Mouse (Mus musculus) ovary, postnatal 36 days (tissue): Measurements from ENCODE around the gene Nptxr.
A peak's percentile ranks its signal among the peaks of the same experiment; 100 is the strongest.

Source experiments
- DNase-seq: peaks from one replicate; pipeline ENCODE4 v3.0.0; 2022; ENCODE audit warnings: low spot score, mixed read lengths

The Nptxr gene

DNA sequence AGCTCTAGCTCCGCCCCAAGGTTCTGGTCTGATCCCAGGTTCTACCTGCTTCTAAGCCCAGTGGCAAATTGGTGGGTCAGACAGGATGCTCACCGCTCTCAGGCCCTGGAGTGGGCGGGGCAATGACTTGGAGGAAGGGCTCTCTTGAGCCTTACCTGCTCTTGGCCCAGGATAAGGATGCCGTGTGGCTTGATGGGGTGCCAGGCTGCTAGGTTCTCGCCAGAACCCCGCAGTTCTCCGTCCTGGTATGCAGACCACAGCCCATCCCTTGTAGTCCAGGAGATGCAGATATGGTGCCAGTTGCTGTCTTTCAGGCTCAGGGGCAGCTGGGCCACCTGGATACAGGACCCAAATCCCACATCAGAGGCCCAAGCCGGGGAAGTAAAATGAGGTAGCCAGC lies 14.5 kb downstream of the Nptxr start:
- DNase-seq = no peak

DNA sequence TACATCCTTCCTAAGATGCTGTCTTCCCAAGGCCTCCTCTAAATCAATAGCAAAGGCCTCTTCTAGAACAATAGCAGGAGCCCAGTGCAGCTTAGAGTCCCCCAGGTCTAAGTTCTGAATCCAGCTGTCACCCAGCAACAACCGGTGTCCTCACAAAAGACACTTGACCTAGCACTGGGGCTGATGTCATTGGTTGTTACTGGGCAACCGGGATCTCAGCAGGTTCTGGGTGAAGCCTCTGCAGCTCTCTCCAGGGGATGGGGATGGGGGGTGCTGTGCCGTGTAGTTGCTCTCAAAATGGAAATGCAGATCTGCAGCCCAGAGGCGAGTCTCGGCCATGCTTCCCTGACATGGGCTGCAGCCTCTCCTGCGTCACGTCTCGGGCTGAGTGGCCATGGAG lies 16.8 kb downstream of the Nptxr start:
- DNase-seq = no peak

DNA sequence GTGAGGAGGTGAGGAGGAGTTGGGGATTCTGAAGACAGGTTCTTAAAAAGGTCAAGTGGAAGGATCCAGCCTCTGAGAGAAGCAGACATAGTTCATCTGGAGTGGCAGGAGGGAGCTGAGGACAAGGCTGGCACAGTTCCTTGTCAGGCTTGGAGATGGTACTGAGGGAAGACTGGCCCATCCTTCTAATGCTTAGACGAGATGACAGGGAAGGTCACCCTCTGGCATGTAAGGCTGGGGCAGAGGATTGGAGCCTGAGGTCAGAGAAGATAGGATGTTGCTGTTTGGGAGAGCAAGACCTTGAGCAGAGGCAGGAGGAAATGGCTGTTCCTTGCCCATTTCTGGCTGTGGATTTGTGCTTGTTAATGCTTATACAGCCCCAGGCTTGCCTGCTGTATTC lies 19.5 kb downstream of the Nptxr start:
- DNase-seq = no peak

DNA sequence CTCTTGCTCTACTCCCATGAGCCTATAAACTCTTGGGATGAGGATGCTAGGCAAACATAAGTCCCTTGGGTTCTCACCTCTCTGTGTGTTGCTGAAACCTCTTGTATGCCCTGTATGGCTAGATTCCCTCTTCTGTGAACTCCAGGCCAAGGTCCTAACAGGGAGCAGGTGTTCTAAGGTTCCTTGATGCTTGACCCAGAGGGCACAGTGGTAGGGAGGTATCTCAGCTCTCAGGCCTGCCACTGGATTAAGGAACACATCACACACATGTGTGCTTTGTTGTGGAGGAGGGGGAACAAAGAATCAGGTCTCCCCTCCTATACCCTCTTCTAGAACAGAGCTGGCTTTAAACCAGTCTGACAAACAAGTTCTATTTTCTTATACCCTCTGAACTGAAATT lies 26.8 kb downstream of the Nptxr start, which contains the start of gene Dnal4:
TSS of gene Dnal4 (minus strand) at position 101 of the 400 bp plus-strand sequence.
- DNase-seq = no peak

DNA sequence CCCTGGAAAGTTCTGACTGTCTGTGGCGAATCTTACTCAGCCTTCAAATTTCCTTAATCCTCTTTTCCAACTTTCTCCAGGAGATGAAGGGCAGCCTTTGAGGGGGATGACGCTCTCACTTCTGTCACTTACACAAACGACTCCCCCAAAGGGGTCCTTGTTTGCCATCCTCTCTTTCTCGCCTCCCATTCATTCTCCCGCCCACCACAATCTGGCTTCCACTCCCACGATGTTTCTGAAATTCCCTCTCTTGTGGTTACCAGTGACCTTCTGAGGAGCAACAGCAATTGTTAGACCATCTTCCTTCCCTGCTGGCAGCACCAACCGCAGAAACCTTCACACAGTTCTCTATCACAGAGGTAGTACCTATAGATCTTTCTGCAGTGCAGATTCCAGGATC lies 28.9 kb downstream of the Nptxr start:
- DNase-seq = no peak

DNA sequence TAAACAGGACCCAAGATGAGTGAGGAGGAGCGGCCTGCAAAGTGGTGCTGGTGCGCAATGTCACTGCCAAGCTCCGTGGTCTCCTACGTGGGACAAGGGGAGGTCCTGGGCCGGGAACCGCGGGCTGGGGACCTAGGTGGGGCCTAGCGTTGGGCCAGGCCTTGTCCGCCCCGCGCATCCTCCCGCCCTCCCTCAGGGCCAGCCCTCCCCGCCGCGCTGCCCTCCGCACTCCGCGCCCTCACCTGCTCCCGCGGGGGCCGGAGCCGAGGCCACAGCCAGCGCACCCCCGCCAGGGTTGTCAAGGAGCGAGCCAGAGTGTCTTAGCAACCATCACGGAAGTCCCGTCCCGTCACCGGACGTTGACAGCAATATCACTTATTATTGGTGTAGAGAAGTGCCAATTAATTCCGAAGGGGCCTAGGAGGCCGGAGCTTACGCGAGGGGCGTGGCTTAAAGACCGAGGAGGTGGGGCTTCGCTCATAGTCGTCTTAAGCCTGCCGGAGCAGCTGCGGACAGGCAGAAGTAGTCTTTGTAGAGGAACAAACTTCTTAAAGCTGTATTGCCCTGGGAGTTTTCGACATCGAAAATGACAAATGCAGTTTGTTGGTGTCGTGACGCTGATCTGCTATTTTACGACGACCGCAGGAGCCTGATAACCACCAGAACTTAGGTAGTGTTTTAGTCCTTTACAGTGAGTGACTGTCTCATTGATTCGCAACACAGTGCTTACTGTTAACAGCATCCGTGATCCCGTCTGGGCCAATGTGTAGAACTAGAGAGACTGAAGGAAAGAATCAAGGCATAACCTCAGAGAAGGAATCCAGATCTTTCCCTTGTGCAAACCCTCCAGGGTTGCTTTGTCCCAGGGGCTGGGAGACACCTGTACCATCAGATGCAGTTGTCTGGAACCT lies 30.2 kb downstream of the Nptxr start:
- peak; percentile 92 for DNase-seq

DNA sequence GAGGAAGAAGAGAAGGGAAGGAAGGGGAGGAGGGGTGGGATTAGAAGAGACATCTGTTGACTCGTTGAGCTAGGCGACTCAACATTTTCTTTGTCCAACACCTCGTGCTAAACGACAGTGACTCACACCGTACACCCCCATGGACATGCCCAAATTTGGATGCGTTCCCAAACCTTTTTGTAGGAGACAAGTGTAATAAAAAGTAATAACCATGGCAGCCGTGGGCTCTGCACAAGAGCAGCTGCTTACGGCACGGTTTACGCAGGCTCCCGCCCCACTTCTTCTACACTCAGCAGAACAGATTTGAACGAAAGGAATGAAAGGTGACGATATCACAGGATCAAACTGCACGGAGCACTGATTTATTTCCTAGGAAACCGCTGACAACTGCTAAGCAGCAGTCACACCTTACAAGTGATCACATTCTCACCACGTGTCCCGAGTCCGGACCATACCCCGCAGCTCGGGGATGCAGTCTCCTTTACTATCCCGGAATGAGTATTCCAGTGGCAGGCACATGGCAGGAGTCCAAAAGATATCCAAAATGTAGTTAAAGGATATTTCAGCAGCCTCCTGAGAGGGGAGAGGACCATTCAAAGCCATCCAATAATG lies 33.8 kb downstream of the Nptxr start:
- no peak for DNase-seq

DNA sequence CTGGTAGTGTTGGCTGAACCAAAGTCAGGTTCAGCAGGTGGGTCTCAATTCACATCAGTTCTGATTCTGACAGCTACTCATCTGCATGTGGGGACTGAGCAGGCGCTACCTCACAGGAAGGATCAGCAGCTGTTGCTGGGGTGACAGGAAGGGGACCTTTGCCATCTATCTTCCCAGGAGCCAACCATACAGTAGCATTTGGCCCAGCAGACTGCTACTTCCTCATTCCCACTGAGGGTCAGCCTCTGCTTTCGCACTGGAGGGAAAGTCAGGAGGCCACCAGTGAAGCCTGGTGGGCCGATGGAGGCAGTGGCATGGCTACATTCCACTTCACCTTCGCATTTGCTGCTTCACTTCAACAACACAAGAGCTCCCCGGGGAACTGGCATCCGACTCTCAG lies 36.3 kb downstream of the Nptxr start:
- no peak for DNase-seq

DNA sequence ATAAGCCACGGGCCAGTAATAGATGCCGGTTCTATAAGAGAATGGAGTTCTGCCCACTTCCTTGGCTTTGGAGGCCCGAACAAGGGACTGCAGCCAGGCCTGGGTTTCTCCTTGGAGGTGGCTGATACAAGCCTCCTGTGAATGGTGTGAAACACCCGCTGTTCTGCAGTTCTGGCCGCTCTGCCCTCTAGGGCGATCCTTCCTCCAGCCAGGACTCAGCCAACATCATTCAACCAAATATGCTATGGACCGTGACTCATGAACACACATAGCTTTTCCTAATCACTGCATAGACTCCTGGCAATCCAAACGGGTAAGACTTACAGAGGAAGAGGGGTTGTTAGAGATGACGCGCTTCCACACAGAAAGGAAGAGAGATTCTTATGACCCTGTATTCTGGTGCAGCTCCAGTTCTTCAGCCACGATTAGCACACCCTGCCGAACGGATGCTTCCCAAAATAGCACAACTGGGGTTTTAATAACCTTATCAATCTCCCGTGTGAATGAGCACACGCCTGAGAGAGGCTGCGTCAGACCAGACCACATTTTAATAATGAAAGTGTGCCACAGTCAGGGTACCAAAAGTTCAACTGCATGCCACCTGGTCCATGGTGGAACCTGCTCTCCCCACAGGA lies 37.1 kb downstream of the Nptxr start:
- no peak for DNase-seq

DNA sequence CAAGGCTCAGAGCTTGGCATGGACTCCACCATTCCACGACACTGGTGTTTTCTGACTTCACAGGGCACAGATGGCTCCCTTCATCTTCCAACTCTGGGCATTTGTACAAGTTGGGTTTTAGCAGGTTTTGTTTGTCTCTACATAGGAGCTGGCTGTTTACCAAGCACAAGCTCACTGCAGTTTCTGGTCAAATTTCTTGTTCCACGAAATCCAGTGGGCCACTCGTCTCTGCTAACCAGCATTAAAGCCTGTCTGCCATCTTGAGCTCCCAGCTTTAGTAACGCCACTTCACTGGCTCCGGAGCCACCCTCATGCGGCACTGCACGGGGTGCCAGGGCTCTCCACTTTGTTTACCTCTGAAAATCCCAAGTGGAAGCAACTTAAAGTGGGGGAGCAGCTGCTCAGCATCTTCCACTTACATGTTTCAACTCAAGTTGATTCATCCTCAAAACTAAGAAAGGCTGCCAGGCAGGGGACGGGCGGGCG lies 37.9 kb downstream of the Nptxr start:
- DNase-seq = no peak

DNA sequence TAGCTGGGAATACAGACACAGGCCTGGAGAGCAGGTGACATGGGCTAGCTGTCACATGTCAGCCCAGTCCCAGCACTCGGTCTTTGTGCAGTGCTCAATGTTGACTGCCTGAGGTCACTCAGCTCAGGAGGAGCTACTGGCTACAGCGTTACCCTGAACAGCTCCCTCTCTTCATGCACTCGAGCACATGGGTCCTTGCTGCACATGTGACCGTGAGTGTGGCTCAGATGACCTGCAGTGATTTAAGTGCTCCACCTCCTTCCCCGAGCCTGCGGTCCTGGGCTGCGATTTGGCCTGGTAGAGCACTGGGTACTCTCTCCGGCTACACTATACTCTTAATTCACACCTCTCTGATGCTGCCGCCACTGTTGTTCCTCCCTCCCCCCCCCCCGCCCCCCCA lies 38.4 kb downstream of the Nptxr start:
- DNase-seq = no peak

DNA sequence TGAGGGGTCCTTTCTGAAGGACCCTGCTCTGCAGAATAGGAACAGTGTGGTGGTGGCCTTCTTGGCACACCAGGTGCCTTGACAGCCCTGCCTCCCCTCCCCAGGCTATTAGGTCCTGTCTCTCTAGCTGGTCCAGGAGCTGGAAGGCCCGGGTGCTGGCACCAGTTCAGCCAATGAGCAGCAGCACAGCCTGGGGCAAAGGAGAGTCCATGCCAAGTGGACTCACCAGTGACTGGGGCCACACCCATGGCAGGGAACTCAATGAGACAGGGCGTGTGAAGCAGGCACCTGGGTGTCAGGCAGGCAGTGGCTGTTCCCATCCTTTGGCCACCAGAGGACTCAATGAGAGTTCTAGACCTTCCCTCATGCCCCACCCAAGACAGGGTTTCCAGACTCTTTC lies 39.2 kb downstream of the Nptxr start:
- DNase-seq = no peak

DNA sequence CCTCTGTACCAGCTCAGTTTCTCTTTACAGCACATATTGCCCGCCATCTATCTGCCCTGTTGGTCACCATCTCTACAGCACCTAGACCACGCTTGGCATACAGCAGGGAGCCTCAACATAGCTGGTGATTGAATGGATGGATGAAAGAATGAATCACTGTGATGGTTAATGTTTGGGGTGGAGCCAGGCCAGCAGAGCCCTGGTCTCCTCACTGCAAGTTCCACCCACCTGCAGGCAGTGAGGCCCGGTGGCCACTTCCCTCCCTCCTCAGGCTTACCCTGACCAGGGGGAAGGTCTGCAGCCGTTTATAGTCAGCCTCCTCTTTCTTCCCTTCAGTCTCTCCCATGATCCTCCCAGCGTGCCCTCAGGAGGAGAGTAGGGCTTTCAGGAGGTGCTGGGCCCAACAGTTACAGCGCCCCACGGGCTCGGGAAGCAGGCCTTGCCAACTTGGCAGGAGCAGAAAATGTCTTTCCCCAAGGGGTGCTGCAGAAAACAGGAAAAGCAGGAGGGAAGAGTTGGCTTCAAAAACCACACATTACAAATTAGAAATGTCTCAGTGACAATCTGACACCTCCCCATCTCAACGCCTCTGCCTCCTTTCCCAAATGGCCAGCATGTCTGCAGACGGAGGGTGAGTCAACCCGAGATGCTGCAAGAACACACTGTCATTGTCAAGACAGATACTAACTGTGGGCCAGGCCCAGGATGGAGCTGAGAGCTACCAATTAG lies 39.9 kb downstream of the Nptxr start:
- DNase-seq = no peak

DNA sequence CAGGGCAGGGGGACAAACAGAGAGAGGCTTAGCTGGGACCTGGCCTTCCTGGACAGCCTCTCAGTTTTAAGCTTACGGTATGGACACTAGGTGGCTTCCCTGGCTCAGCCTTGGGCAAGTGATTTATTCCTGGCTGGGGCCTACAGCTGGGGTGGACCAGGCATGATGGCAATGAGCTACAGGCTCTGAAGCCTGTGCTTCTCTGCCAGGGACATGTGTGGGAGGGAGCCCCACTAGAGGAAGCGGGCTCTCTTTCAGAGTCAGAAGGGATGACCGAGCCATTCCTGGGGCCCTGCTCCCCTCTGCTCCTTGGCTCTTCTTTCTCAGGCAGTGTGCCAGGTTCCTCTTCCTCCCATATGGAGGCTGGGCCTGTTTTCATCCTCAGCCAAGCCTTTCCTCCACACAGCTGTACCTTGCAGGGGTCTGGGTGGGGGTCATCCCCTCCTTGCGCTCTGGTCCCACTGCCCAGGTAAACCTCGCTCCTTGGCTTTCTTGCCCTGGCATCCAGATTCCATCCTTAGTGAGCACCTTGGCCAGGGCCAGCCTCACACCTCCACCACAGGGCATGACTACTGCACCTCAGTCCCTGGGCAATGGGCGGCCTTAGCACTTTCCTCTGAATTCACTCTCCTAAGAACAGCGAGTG lies 40.8 kb downstream of the Nptxr start:
- DNase-seq = no peak

DNA sequence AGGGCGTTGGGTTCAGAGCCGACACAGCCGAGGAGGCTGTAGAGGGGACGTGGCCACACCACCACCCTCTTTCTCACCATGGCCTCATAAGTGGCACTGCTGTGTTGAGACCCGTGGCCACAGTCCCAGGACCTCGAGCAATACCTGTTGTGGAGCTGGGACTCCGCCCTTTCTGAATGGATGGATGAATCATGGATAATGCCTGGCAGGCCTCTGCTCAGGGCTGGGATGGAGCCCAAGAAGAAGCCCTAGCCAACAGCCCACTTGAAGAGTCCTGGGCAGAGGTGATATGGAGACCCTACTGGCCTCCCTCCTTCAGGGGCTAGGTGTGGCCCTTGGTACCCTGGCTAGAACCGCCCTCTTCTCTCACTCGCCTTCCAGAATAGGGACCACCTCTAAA lies 41.6 kb downstream of the Nptxr start:
- DNase-seq = no peak

DNA sequence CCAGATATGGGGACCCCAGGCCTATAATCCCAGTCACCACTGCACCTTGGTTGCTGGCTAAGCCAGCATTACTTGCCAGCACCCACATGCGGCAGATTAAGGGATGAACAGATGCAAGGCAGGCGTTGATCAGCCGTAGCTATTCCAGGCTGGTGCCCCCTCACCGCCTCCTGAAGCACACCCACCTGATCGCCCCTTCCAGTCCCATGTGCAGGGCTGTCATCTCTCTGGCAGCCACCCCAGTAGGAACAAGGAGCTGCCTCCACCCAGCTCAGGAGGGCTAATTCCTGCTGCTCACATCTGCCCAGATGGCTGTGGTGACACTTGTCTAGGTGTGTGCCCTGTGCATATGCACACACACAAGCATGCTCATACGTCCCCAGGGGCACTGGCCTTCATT lies 43.6 kb downstream of the Nptxr start:
- no peak for DNase-seq

DNA sequence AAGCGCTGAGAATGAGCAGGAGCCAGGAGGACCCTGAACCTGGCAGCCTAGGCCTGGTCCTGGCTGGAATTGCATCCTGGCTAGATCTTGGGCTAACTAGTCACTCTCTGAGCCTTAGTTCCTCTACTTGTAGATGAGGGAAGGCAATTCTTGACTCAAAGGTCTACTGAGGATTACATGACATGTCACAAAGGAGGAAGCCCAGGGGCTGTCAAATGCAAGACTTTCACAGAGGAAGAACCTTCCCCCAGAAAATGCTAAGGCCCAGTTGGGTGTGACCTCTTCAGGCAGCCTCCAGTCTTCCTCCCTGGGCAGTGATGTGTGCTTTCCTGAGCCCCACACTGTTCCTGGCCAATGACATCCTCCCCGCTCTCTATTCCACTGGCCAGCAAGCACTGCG lies 47.4 kb downstream of the Nptxr start:
- DNase-seq = no peak

DNA sequence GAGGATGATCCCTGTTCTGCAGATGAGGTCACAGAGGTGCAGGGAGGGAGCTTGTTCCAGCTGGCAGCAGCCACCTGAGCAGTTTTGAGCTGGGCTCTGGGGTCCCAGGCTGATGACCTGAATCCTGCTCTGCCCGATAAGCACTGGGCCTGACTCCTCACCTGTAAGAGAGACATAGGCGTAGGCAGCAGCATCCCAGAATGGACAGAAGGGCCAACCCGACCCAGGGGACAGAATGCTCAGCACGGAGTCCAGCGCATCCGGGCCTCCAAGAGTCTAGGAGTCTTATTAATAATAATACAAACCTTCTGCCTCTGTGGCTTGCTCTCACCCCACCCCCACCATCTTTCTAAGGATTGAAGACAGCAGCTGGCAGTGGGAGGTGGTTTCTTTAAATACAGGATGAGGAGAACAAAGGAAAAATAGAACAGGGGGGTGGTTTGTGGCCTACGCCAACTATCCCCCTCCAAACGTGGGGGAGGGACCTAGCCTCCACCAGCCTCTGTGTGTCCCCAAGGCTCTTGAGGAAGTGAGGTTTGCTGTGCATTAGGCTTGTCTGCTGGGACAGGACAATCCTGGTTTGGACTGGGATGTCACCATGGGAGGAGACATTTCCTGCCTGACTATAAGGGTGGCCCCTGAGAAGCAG lies 48.5 kb downstream of the Nptxr start:
- DNase-seq = no peak

DNA sequence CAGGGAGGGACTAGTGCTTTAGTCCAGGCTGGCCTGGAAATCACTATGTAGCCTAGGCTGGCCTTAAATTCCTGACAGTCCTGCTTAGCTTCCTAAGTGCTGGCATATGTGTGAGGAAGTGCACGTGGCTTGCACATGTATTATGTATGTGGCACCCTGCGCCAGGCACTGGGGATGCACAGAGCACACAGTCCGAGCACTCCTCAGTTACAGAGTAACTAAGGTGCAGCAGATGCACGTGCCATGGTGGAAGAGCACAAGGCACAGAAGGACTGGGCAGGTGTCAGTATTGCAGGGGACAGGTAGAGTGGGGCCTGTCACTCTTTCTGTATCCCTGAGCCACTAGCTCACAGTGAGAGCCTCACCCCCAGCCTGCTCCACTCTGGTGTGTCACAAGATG lies 49.4 kb downstream of the Nptxr start:
- DNase-seq = no peak

DNA sequence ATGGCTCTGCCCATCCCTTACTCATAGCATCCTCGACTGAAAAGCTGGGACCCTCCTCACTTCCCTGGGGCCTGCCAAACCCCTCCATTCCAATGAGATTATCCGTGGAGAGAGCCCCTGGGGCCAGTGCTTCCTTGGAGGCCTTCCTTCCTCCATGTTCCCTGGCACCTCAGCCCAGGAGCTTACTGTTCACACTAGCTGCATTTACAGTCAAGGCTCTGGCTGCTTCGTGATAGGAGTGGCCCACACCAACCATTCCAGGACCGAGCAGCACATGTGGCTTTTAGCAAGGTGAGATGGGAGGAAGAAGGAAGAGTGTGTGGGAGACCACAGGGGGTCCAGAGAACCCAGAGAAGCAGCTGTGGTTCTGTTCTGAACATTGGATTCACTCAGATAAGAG lies 50.7 kb downstream of the Nptxr start:
- DNase-seq = no peak

DNA sequence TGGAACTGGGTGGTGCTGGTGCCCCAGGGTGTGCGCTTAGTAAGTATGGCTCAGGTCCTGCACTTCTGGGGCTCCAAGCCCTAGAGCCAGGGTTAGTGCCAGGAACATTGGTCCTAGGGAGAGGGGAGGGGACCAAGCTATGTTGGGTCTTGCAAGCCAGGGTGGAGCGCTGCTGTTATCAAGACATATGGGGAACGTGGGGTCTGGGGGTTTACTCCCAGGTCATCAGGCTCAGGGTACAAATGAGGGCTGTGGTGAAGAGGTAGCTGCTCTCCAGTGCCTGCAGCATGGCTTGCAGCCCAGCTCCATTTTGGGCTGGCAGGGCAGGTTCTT lies 51.2 kb downstream of the Nptxr start:
- no peak for DNase-seq
